Comparison of ENCODE assay signal across 26 mouse cellular contexts in the genomic region with DNA sequence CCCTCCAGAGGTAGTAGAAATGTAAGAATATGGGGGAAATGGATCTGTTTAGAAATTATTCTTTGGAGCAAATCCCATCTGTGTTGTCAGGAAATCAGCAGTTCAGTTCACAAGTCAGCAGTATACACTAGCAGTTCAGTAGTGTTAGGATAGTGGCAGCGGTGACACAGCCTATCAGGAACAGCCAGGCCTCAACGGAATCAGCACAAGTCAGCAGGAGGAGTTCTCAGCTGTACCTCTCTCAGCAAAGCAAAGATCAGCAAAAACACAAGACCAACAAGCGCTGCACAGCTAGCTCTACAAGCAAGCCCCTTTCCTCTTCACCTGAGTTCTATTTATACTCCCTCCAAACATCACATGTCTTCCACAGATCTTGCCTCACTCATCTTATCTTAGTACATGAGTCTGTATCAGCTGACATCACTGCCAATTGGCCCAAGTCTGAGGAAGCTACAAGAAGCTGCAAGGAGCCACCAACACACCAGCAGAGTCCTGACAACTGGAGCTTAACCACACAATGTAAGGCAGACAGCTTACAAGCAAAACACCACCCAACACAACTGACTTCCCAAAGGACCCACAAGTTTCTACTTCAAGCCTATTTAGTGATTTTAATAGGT. TPM values are rescaled to one million over a fixed set of nuclear protein-coding genes. Genes with fewer than 3 reads are reported as not detected.
DNase-seq lines count a peak whose midpoint lies in the region; ATAC-seq and TF ChIP-seq lines count a peak whose summit lies in the region.
"Had no signal": no experiment of that assay in that cellular context is flagged by ENCODE, and none has a peak within 500 bp of the region (broad histone marks: within the 10 kb centered on the region; RNA-seq: fewer than 3 reads in every experiment).

No protein-coding gene starts in this region.

- H3K4me1 ChIP-seq in intestine, postnatal 0 days (replicated peaks; ENCODE audit: control insufficient read depth, insufficient read depth, low read length), result no peaks in the 10 kb centered on the region
- no peaks in the 10 kb centered on the region for H3K4me1 ChIP-seq in intestine, embryonic 16.5 days (ENCODE audit: control insufficient read depth, insufficient read depth, low read length)
- peaks cover 35% of the 10 kb centered on the region for H3K4me1 ChIP-seq in limb, embryonic 10.5 days
- H3K4me1 ChIP-seq in liver, embryonic 14.5 days (replicated peaks; ENCODE audit: control insufficient read depth in 2 of 2, insufficient read depth in 2 of 2, low read length in 1 of 2), result peaks cover 0 to 13% of the 10 kb centered on the region in 2 experiments
- H3K4me1 ChIP-seq in kidney, embryonic 15.5 days, result no peaks in the 10 kb centered on the region
- H3K4me1 ChIP-seq: embryonic facial prominence, embryonic 13.5 days; heart, embryonic 15.5 days; hindbrain, embryonic 10.5 days had no signal

- no peak overlapping the region for H3K27ac ChIP-seq in intestine, postnatal 0 days (ENCODE audit: low read depth, low read length)
- no peak overlapping the region for H3K27ac ChIP-seq in intestine, embryonic 16.5 days (ENCODE audit: low read length)
- no peak overlapping the region for H3K27ac ChIP-seq in limb, embryonic 10.5 days
- H3K27ac ChIP-seq in liver, embryonic 14.5 days, result no peak overlapping the region
- no peak overlapping the region for H3K27ac ChIP-seq in kidney, embryonic 15.5 days
- H3K27ac ChIP-seq: embryonic facial prominence, embryonic 13.5 days; forebrain, embryonic 12.5 days; heart, adult 2 months; heart, embryonic 15.5 days; hindbrain, embryonic 10.5 days; hindbrain, embryonic 14.5 days had no signal

- no peak overlapping the region for H3K9ac ChIP-seq in intestine, postnatal 0 days (ENCODE audit: low read depth, low read length)
- no peak overlapping the region for H3K9ac ChIP-seq in intestine, embryonic 16.5 days (ENCODE audit: low read depth, low read length)
- no peak overlapping the region for H3K9ac ChIP-seq in liver, embryonic 14.5 days (replicated peaks)
- no peak overlapping the region for H3K9ac ChIP-seq in kidney, embryonic 15.5 days
- H3K9ac ChIP-seq: embryonic facial prominence, embryonic 13.5 days; forebrain, embryonic 12.5 days; heart, embryonic 15.5 days; hindbrain, embryonic 14.5 days had no signal

- H3K27me3 ChIP-seq in intestine, postnatal 0 days (replicated peaks; ENCODE audit: control insufficient read depth, insufficient read depth, low read length), result no peaks in the 10 kb centered on the region
- H3K27me3 ChIP-seq in intestine, embryonic 16.5 days (replicated peaks; ENCODE audit: control insufficient read depth, insufficient read depth, low read length), result no peaks in the 10 kb centered on the region
- H3K27me3 ChIP-seq in limb, embryonic 10.5 days (ENCODE audit: low read depth, poor library complexity, severe bottlenecking), result no peaks in the 10 kb centered on the region
- H3K27me3 ChIP-seq in liver, embryonic 14.5 days (ENCODE audit: control insufficient read depth, insufficient read depth, low read length), result no peaks in the 10 kb centered on the region
- no peaks in the 10 kb centered on the region for H3K27me3 ChIP-seq in kidney, embryonic 15.5 days
- H3K27me3 ChIP-seq: embryonic facial prominence, embryonic 13.5 days; forebrain, embryonic 12.5 days; heart, embryonic 15.5 days; Patski had no signal

- no peak for TF ChIP-seq CTCF in intestine, postnatal 0 days (IDR thresholded peaks at IDR 0.05; ENCODE audit: low read depth)
- TF ChIP-seq CTCF in liver, embryonic 14.5 days (IDR thresholded peaks at IDR 0.05; ENCODE audit: low read depth), result no peak

- TF ChIP-seq EP300 in liver, embryonic 14.5 days (IDR thresholded peaks at IDR 0.05; ENCODE audit: low read depth), result peak; percentile 47; the same call in 1 of the 2 replicates

- 67% methylated on average over 3 of the region's 3 CpGs for WGBS in intestine, postnatal 0 days
- 85% methylated on average over 3 of the region's 3 CpGs for WGBS in intestine, embryonic 16.5 days
- 91% methylated on average over 3 of the region's 3 CpGs for WGBS in limb, embryonic 10.5 days
- 33% methylated on average over 3 of the region's 3 CpGs for WGBS in liver, embryonic 14.5 days (ENCODE audit: insufficient replicate concordance)
- WGBS in kidney, embryonic 15.5 days, result 84% methylated on average over 3 of the region's 3 CpGs

- peak; percentile 70 for ATAC-seq in intestine, postnatal 0 days
- no peak for ATAC-seq in intestine, embryonic 16.5 days
- ATAC-seq in liver, embryonic 14.5 days (ENCODE audit: insufficient read depth), result peak; percentile 77
- ATAC-seq in megakaryocyte-erythroid progenitor cell, adult 5-6 weeks (replicated peaks; ENCODE audit: low FRiP score, low TSS enrichment, poor library complexity, severe bottlenecking), result peak; percentile 82
- no peak for ATAC-seq in kidney, embryonic 15.5 days (replicated peaks; ENCODE audit: low FRiP score)
- ATAC-seq: activated CD4-positive, CD25-positive, alpha-beta regulatory T cell, adult 4 months; CD4-positive, CD25-positive, alpha-beta regulatory T cell, adult 4 months; forebrain, embryonic 16.5 days; Patski had no signal

- peak; percentile 23 for DNase-seq in limb, embryonic 10.5 days (ENCODE audit: low spot score)
- DNase-seq in liver, embryonic 14.5 days (ENCODE audit: low read depth in 3 of 3, low spot score in 3 of 3), result no peak
- no peak for DNase-seq in urinary bladder, postnatal 36 days (ENCODE audit: low spot score in 2 of 2)
- DNase-seq in urinary bladder, adult 18-20 months (ENCODE audit: low spot score in 2 of 2), result no peak
- DNase-seq: adrenal gland, adult 2 months; adrenal gland, postnatal 25 days; B cell, adult 2 months; cerebellum, adult 2 months; cerebellum, postnatal 14 days; gastrocnemius, postnatal 14 days; heart, adult 2 months; heart, postnatal 14 days had no signal

- H3K36me3 ChIP-seq in intestine, postnatal 0 days (ENCODE audit: control insufficient read depth, insufficient read depth), result no peaks in the 10 kb centered on the region
- H3K36me3 ChIP-seq in intestine, embryonic 16.5 days (ENCODE audit: control insufficient read depth, insufficient read depth, low read length), result no peaks in the 10 kb centered on the region
- no peaks in the 10 kb centered on the region for H3K36me3 ChIP-seq in limb, embryonic 10.5 days
- no peaks in the 10 kb centered on the region for H3K36me3 ChIP-seq in liver, embryonic 14.5 days (replicated peaks; ENCODE audit: control insufficient read depth, insufficient read depth, low read depth)
- no peaks in the 10 kb centered on the region for H3K36me3 ChIP-seq in kidney, embryonic 15.5 days
- H3K36me3 ChIP-seq: embryonic facial prominence, embryonic 13.5 days; forebrain, embryonic 12.5 days; heart, embryonic 15.5 days; hindbrain, embryonic 10.5 days had no signal

- no peak overlapping the region for H3K4me3 ChIP-seq in intestine, postnatal 0 days (ENCODE audit: low read depth, low read length)
- no peak overlapping the region for H3K4me3 ChIP-seq in intestine, embryonic 16.5 days (ENCODE audit: low read length)
- no peak overlapping the region for H3K4me3 ChIP-seq in limb, embryonic 10.5 days
- H3K4me3 ChIP-seq in liver, embryonic 14.5 days (ENCODE audit: insufficient read depth in 1 of 2, low read depth in 2 of 2, low read length in 2 of 2), result no peak overlapping the region
- no peak overlapping the region for H3K4me3 ChIP-seq in kidney, embryonic 15.5 days (replicated peaks)
- H3K4me3 ChIP-seq: embryonic facial prominence, embryonic 13.5 days; forebrain, embryonic 12.5 days; heart, adult 2 months; heart, embryonic 15.5 days; hindbrain, embryonic 10.5 days had no signal

- H3K9me3 ChIP-seq in intestine, postnatal 0 days (ENCODE audit: control insufficient read depth), result no peaks in the 10 kb centered on the region
- no peaks in the 10 kb centered on the region for H3K9me3 ChIP-seq in intestine, embryonic 16.5 days (ENCODE audit: control insufficient read depth, low read length)
- no peaks in the 10 kb centered on the region for H3K9me3 ChIP-seq in limb, embryonic 10.5 days (replicated peaks)
- no peaks in the 10 kb centered on the region for H3K9me3 ChIP-seq in liver, embryonic 14.5 days (ENCODE audit: control insufficient read depth, low read length)
- H3K9me3 ChIP-seq in kidney, embryonic 15.5 days (replicated peaks), result no peaks in the 10 kb centered on the region
- H3K9me3 ChIP-seq: embryonic facial prominence, embryonic 13.5 days; forebrain, embryonic 12.5 days; heart, embryonic 15.5 days; hindbrain, embryonic 10.5 days had no signal

- H3K4me2 ChIP-seq in intestine, postnatal 0 days (replicated peaks; ENCODE audit: low read depth), result no peak overlapping the region
- H3K4me2 ChIP-seq in intestine, embryonic 16.5 days (ENCODE audit: low read depth, low read length), result no peak overlapping the region
- no peak overlapping the region for H3K4me2 ChIP-seq in liver, embryonic 14.5 days (ENCODE audit: low read depth)
- H3K4me2 ChIP-seq in kidney, embryonic 15.5 days, result no peak overlapping the region
- H3K4me2 ChIP-seq: embryonic facial prominence, embryonic 13.5 days; forebrain, embryonic 12.5 days; heart, embryonic 11.5 days; heart, embryonic 15.5 days; hindbrain, embryonic 14.5 days had no signal

RNA-seq across cellular contexts. Expression of gene Atg10, which starts 38.4 kb away (rescaled TPM):
- polyA plus RNA-seq in intestine, postnatal 0 days (2015; fragmentation: Nextera tagmentation; extraction: Ambion mirVana), result 24.5 and 29.1 TPM in 2 replicates
- 16.8 and 17.4 TPM in 2 replicates for polyA plus RNA-seq in intestine, embryonic 16.5 days (2015; fragmentation: Nextera tagmentation; extraction: Ambion mirVana)
- polyA plus RNA-seq in limb, embryonic 10.5 days (2016; fragmentation: Nextera tagmentation; extraction: Ambion mirVana), result 7.4 and 9.1 TPM in 2 replicates
- 0.56 and 0.94 TPM in 2 replicates for polyA plus RNA-seq in liver, embryonic 14.5 days (2012; rRNA removed)
- 2.7 and 2.8 TPM in 2 replicates for polyA plus RNA-seq in liver, embryonic 14.5 days (2014; fragmentation: Nextera tagmentation; extraction: Ambion mirVana)
- total RNA-seq in megakaryocyte-erythroid progenitor cell, adult 5-6 weeks (2014; fragmentation: Nextera tagmentation), result 3.6 and 3.9 TPM in 2 replicates
- total RNA-seq in megakaryocyte-erythroid progenitor cell, adult 5-6 weeks (2017), result 5.4 and 7.3 TPM in 2 replicates
- polyA plus RNA-seq in kidney, embryonic 15.5 days (2015; fragmentation: Nextera tagmentation; extraction: Ambion mirVana), result 12.6 and 13.4 TPM in 2 replicates

Comparison
In these comparisons a context has a peak if more than half of its experiments do, and no peak if none do; other contexts are left out.
1. ATAC-seq: peak in intestine, postnatal 0 days (single experiment), liver, embryonic 14.5 days (single experiment) and megakaryocyte-erythroid progenitor cell, adult 5-6 weeks (single experiment); none in intestine, embryonic 16.5 days (single experiment) and kidney, embryonic 15.5 days (single experiment).